Mouse (Mus musculus): ENCODE data around the gene Litaf.
"Not testable (repeated sequence)": the region's sequence is repeated elsewhere in the genome, so short reads cannot be mapped to it uniquely, and the experiment has no call there.

Litaf gene

DNA sequence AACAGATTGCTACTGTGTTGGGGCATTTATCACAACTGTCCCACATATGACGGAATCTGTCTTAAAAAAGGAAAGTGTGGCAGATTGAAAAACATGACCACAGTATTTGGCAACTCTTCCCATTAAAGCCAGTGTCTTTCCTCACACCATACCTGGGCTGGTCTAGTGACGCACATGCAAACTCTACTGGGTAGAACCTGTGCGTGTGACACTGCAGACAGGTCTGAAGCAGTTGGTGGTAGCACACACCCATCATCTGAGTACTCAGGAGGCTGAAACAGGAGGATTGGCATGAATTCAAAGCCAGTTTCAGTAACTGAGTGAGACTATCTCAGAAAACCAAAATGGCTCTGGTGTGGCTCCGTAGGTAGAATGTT, 43.9 kb downstream of the Litaf start:
- DNase-seq (ENCODE audit: low spot score) = no peak

DNA sequence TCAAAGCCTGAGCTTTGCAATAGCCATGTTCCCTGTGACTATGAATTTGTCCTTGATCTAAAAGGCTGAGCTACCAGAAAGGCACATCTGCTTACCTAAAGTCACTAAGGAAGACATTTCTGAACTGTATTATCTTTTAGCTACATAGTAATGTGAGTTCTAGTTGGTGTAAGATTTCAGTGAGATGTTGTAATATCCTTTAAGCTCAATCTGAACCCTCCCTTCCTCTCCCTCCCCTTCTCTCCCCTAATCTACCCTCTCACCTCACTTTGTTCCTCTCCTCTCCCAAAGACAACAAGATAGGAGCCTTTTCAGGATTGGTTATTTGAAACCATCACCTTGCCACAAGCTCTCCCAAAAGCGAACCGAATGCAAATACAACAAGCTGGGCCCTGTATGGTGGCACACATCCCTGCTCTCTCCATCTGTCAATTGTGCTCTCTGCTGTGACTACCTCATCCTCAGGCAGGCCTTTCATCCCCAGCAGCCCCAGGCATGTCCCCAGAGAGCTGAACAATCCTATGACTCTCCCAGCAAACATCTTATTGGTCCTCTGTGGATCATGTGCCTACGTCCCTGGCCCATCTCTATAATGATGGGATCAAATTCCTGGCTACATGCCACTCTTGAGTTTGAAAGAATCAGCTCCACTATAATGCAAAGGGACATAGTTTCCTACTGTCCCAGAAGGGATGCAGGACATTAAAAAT, 44.4 kb downstream of the Litaf start:
- no peak for DNase-seq (ENCODE audit: low spot score)

DNA sequence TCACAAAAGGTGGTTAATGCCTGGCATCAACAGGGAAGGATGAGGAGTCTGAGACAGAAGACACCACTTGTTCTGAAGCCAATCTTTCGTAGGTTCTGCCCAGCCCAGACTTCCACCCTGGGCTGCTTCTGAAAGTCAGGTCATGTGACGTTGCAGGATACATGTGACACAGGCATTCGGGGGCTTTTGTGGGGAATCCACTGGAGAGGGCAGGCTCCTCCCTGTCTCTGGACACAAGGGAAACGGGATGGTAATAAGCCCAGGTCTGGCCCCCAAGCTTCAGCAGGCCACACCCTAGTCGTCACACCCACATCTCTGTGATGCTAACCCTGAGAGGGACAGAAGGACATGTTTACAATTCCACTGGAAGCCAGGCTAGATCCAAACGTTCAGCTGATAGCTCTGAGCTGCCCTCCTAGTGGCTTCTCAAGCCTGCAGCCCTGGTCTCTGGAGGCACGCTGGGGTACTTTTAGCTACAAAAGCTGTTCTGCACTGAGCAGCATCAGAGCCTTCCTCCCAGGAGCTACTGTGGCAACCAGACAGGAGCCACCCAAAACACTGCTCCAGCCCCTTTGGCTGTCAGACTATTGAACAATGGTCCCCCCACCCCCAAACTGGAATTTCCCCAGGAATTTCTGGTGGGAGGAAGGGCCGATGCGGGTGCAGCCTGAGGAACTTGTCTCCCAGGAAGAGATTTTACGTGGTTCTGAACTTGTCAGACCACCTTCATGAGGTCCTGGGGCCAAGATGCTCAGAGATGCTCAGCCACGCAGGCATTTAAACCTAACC, 48.0 kb downstream of the Litaf start:
- no peak for DNase-seq (ENCODE audit: low spot score)

DNA sequence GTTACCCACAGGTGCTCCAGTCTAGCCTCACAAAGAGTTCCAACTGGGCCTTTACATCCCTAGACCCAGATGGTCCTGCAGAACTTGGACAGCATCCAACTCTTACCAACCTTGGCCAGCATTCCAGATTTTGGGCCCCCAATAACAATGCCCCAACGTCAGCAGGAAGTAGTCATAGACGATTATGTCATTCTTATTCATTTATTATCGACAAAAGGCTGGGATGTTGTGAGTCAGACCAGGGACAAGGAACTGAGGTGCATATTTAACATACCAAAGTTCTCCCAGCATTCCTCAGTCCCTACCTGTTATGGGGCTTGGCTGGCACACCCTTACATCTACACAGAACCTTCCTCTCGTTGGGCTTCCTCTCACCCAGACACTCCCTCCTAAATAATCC, 49.6 kb downstream of the Litaf start:
- DNase-seq (ENCODE audit: low spot score) = no peak

DNA sequence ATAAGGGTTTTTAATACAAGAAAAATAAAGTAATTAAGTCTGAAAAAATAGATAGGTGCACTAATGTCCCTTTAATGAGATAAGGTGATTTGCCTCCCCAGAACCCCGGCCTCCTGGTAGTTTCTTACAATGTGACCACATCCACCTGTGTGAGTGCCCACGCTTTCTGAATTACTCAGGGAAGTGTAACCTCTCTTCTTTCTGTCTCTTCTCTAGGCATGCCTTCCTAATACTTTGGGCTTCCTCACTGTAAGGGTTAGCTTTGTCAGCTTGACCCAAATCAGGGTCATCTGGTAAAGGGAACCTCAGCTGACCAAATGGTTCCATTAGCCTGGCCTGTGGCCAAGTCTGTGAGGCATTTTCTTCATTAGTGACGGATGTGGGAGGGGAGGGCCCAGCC, 51.5 kb downstream of the Litaf start:
- no peak for DNase-seq (ENCODE audit: low spot score)

DNA sequence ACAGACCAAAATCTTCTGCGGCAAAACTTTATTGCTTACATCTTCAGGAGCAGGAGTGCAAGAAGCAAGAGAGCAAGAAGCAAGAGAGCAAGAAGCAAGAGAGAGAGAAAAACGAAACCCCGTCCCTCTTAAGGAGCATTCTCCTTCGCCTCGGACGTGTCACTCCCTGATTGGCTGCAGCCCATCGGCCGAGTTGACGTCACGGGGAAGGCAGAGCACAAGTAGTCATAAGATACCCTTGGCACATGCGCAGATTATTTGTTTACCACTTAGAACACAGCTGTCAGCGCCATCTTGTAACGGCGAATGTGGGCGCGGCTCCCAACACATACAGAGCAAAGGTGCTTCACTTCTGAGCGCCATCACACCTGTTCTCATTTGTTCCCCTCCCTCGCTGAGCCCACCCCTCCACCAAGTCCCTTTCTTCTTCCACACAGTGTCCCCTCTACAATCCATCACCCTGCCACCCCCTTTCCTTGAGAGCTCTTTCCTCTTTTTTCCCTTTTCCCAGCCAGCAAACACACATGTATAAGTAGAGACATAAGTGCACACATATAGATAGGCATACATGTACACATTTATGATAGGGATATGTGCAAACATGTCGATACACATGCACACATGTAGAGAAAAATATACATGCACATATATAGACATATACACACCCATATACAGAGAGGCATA, 52.4 kb downstream of the Litaf start:
- not testable (repeated sequence) for DNase-seq (ENCODE audit: low spot score)

DNA sequence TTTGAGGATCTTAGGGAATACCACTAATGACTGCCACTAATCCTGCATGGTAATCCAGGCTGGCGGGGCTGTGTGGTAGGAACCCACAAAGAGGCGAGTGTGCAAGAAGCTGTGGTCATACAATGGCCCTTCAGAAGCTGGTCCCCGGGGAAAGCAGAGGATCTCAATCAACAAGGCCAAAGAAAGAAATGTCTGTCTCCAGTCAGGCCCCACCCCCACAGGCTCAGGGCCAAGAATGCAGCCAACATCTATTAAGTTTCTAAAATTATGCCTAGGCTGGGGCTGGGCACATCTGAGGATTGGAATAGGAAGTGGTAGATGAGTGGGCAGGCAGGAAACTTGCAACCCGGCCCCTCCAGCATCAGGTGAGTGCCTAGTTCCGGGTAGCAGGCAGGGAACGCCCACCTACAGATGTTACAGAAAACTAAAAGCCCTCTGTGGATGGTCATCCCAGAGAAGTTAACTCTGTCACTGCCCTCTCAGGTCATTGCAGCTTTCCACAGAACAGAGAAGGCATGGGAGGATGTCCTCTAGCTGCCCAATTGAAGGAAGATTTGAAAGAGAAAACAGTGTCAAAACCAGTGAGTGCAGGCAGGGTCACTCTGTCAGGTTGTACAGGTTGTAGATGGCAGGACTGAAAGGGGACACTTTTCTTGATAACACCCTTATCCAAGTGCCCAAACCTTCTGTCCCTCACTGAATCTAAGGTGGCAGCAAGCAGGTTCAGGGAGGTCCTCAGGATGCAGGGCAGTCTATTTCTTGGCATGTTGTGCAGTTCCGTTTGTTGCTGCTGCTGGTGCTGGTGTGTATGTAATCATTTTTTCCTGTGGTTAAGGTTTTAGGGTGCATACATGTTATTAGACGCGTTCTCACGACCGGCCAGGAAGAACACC, 53.1 kb downstream of the Litaf start:
- no peak for DNase-seq (ENCODE audit: low spot score)

DNA sequence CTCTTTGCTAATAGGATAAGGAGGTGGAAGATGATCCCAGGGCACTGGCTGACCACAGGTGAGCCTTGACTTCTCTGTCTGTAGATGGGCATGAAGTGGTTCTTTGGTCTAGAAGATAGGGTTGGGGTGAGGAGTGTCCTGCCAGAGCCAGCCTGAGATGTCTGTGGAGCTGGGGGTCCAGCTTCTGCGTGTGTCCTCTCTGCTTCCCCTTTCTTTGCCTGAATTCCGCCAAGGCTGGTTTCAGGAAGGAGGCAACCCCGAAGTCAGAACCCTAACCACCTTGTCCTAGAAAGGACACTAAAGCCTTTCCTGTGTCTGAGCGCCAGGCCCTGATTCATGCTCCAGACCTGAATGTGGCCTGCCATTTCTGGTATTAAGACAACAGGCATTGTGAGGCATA, 54.0 kb downstream of the Litaf start:
- DNase-seq (ENCODE audit: low spot score) = no peak

DNA sequence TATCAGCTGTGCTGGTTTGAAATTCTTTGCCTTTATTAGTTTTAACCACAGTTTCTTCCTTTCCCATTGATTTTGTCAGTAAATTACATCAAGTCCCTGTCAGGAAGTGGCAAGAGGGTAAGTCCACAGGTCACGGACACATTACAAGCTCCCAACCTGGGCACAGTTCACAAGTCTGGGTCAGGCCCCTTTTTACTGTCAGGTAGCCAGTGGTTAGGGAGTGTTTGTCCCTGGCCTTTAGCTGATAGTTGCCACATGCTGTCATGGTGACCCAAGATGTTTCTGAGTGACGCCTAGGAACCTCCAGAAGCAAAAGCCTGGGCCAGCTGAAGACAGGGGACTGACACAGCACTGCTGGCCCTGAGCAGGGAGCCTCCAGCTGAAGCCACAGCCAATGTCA, 54.8 kb downstream of the Litaf start:
- no peak for DNase-seq (ENCODE audit: low spot score)

DNA sequence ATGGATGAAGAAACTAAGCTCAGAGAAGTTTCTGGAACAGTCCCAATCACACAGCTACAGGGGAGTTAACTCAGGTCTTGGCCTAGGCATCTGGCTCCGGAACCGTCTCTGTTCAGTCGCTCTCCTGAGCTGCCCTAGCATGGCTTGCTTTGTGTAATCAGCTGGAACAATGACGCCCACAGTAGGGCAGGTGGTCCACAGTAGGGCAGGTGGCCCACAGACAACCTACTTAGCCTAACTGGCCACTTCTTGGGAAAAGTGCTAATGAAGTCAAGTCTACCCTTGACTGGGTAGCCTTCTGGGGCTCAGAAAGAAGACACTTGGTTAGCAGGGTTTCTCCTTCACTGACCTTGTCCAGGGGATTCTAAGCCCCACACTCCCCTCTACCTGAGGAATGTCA, 55.7 kb downstream of the Litaf start:
- DNase-seq (ENCODE audit: low spot score) = no peak

DNA sequence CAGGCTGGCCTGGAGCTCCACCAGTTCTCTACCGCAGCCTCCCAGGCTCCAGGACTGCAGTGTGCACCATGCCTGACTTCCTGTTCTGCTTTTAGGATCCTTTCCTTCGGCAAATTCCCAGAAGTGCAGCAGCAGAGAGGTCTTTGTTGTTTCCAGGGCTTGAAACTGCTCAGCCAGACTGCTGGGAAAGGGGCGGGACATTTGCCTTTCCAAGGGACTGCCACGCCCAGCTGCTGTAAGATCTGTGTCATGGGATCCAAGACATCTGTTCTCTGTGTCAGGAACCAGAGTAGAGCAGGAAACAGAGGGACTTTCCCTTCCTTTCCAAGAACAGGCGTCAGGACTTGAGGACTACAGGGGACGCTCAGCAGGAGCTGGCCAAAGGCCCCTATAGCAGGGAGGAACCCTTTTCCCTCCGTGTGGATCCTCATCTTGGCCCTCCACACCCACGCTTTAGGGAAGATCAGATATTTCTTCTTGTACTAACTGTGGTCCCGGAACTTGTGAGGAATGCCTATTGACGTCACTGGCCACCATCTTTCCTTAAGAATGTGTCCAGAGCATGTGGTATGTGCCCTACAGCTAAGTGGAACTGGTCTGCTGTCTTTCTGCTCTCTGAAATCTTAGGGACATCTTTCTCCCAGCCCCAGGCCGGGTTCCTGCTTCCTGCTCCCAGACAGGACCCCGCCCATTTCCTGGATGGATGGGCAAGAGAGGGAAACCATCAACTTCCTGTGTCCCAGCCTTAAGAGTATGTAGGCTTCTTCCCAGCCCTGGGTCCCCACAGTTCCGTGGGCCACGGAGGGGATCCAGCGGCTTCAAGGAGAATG, 57.6 kb downstream of the Litaf start:
- peak; percentile 80 for DNase-seq (ENCODE audit: low spot score)

DNA sequence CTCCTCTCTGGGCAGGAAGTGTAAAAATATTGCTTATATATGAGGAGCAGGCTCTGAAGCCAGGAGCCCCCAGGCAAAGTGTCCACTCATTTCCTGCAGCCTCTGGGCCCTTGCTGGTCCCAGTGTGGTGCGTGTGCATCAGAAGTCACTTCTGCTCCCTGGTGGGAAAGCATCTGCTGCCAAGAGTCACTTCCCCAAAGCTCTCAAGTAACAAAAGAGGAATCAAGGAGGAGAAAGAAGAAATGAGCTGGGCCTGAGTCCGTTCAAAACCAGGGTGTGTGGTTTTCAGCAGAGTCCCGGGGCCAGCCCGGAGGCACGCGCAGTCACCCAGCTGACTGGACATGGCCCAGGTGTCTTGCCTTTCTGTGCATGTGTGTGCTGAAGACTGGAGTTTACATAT, 59.9 kb downstream of the Litaf start:
- no peak for DNase-seq (ENCODE audit: low spot score)

DNA sequence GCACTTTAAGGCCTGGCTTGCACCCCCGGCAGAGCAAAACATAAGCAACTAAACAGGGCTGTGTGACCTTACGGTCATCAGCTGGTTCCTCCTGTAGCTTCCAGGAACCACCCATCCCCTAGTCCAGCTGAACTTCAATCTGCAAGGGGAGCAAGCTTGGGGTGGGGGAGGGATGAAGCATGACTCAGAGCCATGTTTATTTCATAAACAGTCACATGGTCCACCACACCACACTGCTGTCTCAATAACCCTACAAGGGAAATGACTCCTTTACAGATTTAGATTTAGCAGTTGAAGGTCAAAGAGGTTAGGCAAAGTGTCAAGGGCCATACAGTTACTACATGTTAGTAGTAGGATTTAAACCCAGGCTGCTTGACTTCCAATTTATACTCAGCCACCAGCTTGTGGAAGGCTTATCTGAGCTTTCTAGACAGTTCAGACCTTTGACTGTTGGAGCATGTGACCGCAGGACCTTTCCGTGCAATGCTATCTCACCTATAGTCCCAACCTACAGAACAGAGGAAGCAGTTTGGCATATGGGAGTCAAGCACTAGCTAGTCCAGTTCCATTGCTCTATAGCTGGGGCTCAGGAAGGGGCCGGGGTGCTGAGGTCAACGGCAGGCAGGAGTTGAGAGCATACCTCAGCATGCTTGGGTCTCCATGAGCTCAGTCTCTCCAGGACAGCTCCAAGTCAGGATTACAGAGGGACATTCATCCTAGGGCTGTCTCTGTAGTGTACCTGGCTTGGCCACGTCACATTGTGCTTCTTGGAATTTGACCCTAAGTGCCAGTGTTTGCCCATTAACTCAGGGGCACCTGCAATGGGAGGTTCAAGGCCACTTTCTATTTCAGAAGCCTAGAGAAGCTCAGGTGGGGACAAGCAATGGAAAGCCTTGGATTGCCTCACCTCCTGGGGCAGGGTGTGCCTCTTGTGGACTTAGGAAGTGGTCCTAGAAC, 64.0 kb downstream of the Litaf start:
- DNase-seq (ENCODE audit: low spot score) = no peak

DNA sequence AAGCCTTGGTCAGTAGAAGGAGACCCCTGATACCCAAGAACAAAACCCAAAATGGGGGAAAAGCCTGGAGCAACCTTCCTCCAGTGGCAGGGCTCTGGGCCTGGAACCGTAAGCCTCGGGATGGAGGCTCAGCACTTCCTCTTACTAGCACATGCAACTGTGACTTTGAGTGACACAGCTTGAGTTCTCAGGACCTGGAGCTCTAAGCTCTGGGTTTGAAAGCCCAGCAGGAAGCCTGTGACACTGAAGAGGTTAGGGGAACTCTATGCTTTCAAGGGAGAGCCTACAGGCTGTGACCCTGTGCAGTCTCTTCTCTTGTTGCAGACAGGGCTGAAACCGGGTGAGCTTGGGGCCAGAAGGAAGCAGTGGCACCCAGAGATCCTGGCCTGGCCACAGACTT, 66.1 kb downstream of the Litaf start:
- no peak for DNase-seq (ENCODE audit: low spot score)

DNA sequence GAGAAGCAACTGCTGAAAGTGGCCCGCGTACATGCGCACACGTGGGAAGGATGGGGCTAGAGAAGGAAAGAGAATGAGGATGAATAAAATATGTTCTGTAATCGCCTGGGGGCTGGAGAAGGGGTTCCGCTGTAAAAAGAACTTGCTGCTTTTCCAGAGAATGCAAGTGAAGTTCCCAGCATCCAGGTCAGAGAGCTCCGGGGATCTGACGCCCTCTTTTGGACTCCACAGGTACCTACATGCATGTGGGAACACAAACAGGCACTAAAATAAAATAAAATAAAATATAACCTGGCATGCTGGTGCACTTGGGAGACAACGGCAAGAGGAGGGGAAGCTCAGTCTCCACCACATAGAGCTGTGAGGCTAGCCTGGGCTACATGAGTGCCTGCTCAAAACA, 67.7 kb downstream of the Litaf start:
- no peak for DNase-seq (ENCODE audit: low spot score)

DNA sequence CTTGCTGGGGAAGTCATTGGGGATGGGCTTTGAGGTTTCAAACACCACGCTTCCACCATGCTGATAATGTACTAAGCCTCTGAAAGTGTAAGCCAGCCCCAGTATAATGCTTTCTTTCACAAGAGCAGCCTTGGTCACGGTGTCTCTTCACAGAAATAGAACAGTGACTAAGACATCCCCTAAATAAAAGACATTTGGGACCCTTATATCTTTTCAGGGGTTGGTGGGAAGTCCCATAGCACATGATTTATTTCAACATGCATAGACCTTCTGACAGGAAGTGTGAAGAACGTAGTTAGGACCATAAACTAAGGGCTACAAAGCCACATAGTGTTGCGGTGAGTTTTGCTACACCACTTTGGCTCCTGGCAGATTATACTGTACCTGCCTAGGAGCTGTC, 69.4 kb downstream of the Litaf start:
- DNase-seq (ENCODE audit: low spot score) = no peak

DNA sequence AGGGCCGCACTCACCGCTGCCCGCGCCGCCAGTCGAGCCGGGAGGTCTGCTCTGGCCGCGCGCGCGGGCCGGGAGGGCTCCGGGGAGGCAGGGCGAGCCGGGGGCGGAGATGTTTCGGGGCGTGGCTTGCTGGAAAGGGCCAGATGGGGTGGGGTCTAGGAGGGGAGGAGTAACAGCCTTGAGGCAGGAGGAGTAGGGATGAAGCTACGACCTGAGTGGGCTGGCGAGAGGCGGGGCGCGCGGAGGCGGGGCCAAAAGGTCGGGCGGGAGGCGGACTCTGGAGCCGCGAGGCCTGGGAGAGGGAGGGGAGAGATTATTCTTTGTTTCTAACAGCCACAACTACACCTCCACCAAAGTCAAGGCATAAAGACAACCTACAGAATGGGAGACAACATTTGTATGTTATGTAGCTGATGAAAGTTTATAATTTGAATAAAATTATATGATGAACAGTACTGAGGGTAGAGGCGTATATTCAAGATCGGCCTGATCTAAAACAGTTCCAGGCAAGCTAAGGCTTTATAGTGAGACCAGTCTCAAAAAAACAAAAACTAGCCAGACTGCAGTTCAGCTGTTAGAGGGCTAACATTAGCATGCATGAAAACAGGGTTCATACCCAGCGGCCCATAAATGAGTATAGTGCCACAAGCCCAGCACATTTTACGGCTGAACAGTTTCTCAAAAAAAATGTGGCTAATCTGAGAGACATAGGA, 72.8 kb downstream of the Litaf start:
- DNase-seq (ENCODE audit: low spot score) = peak; percentile 93

DNA sequence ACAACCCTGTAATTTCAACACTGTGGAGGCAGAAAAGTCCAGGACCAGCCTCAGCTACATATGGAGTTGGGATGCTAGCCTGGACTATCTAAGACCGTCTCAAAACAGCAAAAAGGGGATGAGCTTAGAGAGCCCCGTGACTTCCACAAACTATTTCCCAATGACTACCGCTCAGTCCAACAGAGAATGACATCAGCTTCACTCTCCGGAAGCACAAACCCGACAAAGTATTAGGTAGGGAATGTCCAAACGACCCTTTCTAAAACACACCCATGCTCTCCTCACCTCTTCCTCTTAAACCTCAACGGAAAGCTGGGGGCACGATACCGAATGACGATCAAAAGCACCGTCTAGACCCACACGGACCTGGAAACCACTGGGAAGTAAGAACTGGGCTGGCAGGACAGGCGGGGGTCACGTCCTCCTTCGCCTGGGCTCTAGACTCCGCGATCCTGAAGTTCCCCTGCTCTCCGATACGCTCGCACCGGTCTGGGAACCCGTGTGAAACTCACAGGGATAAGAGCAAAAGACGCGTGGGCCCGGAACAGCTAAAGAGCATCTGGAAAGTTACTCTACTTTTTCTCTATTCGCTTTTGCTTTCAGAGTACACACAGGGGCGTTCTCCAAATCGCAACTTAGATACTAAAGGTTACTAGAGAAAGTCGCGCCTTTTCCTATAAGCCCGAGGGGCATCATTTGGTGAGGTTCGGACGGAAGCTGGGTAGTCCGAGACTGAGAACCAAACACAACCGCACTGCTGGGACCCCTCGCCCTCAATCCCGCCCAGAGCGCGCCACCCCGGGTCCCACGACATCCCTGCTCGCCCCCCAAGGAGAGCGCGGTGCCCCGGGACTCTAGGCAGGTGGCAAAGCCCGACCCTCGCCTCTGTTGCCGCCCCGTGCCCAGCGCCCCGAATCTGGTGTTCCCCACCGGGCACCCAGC, 73.6 kb downstream of the Litaf start:
- no peak for DNase-seq (ENCODE audit: low spot score)
